Mouse (Mus musculus): Measurements from ENCODE around the gene Fbxo6. TPM values are rescaled to one million over a fixed set of nuclear protein-coding genes. Genes with fewer than 3 reads are reported as not detected.

The Fbxo6 gene
- polyA plus RNA-seq, 1 experiment = 2.7 TPM

DNA sequence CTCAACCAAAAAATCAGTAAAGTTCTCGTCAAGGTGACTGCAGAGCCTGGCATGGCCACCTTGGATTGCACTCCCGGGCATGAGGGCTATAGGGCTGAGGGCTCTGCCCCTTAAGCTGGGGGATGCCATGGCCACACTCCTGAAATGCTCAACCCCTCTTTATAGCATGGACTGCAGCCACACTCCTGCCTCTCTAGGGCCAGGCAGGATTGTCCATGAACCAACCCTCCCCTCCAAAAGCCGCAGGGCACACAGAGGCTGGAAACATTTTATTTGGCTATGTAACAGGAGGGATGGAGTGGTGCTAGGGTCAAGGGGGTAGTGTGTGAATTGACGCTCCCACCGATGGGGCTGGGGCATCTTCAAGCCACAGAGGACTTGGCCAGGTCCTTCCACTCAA, 607 bp upstream of the Fbxo6 start:
- Histone ChIP-seq H3K27me3 (ENCODE audit: control insufficient read depth) (0 out of 2 replicates have a peak, but pooled peaks cover 2% of the 10 kb centered on the region), H3K4me3 (replicated peaks) (peak overlapping the region; percentile 81), H3K4me1 (ENCODE audit: control insufficient read depth) (peaks cover 50% of the 10 kb centered on the region), H3K9me3 (ENCODE audit: control insufficient read depth, low read length) (no peaks in the 10 kb centered on the region), H3K36me3 (ENCODE audit: control insufficient read depth) (peaks cover 19% of the 10 kb centered on the region)
- TF ChIP-seq TAL1 (IDR thresholded peaks at IDR 0.05; ENCODE audit: low read length) = no peak
- TF ChIP-seq GATA1 (IDR thresholded peaks at IDR 0.05; ENCODE audit: low read length) = no peak

DNA sequence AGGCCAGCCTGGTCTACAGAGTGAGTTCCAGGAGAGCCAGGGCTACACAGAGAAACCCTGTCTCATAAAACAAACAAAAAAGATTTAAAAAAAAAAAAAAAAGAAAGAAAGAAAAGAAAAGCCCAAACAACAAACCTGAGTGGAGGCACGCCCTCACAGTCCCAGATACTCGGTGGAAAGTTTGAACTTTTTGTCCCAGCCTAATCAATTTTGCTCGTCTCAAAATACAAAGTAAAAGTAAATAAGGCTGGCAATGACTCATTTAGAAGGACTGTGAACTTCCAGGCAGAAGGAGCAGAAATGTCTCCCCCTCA, 1.0 kb downstream of the Fbxo6 start:
- H3K4me3 ChIP-seq (replicated peaks) = peak overlapping the region; percentile 81
- no peaks in the 10 kb centered on the region for H3K9me3 ChIP-seq (ENCODE audit: control insufficient read depth, low read length)
- peaks cover 52% of the 10 kb centered on the region for H3K4me1 ChIP-seq (ENCODE audit: control insufficient read depth)
- 0 out of 2 replicates have a peak, but pooled peaks cover under 1% of the 10 kb centered on the region for H3K27me3 ChIP-seq (ENCODE audit: control insufficient read depth)
- peaks cover 35% of the 10 kb centered on the region for H3K36me3 ChIP-seq (ENCODE audit: control insufficient read depth)
- TF ChIP-seq GATA1 (IDR thresholded peaks at IDR 0.05; ENCODE audit: low read length) (no peak), TAL1 (IDR thresholded peaks at IDR 0.05; ENCODE audit: low read length) (no peak)

DNA sequence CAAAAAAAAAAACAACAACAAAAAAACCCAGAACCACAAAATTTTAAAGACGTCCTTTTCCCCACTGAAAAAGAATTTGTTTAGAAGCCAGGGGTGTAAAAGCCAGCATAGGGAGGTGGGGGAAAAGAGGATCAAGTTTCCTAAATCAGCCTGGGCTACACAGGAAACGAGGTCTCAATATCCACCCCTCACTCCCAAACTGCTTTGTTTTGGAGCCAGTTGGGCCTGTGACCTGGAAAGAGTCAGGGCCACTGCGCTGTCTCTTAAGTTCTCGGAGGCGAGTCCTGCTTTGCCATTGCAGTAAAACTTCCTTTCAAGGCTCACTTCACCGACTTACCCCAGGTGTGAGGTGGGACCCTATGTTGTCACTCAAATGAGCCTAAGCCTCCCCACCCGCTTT, 1.7 kb downstream of the Fbxo6 start:
- peaks cover 42% of the 10 kb centered on the region for H3K36me3 ChIP-seq (ENCODE audit: control insufficient read depth)
- no peaks in the 10 kb centered on the region for H3K27me3 ChIP-seq (ENCODE audit: control insufficient read depth)
- H3K9me3 ChIP-seq (ENCODE audit: control insufficient read depth, low read length) = no peaks in the 10 kb centered on the region
- no peak for TF ChIP-seq GATA1 (IDR thresholded peaks at IDR 0.05; ENCODE audit: low read length)
- H3K4me1 ChIP-seq (ENCODE audit: control insufficient read depth) = peaks cover 52% of the 10 kb centered on the region
- peak overlapping the region; percentile 38 for H3K4me3 ChIP-seq (replicated peaks)

DNA sequence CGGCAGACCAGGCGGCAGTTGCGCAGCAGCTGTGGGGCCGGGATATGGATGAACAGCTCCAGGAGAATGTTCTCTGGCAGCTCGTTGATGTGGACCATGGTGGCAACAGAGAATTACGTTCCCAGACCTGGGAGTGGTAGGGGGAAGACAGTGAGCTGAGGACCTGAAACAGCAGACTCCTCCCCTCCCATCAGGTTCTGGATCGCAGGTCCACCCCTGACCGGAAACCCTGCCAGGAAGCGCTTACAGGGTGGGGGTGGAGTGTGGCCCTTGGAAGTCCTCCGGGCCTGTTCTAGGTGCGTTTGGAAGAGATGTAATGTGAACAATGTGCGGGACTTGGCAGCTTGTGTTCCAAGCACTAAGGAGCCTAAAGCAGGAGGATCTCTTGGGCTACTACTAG, 2.4 kb downstream of the Fbxo6 start:
- TF ChIP-seq GATA1 (IDR thresholded peaks at IDR 0.05; ENCODE audit: low read length) = no peak
- no peak for TF ChIP-seq TAL1 (IDR thresholded peaks at IDR 0.05; ENCODE audit: low read length)
- no peaks in the 10 kb centered on the region for H3K27me3 ChIP-seq (ENCODE audit: control insufficient read depth)
- H3K4me1 ChIP-seq (ENCODE audit: control insufficient read depth) = peaks cover 52% of the 10 kb centered on the region
- no peaks in the 10 kb centered on the region for H3K9me3 ChIP-seq (ENCODE audit: control insufficient read depth, low read length)
- no peak overlapping the region for H3K4me3 ChIP-seq (replicated peaks)
- peaks cover 49% of the 10 kb centered on the region for H3K36me3 ChIP-seq (ENCODE audit: control insufficient read depth)

DNA sequence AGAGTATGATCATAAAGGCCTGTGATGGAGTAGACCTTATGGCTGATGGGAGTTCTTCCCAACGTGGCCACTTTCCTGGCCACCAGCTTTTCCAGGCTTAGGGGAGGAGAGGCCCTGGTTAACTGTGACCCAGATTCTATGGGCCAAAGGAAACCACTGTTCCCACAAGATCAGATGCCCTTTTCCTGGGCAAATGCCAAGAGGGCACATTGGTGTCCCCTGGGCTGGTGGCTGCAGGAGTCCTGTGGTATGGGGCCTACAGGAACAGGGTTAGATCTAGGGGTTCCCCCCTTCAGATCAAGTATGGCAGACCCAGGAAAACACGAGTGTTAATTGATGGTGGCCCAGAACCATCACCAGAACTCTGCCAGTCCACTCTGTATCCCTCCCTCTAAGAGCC, 4.2 kb downstream of the Fbxo6 start:
- Histone ChIP-seq H3K9me3 (ENCODE audit: control insufficient read depth, low read length) (no peaks in the 10 kb centered on the region), H3K36me3 (ENCODE audit: control insufficient read depth) (peaks cover 62% of the 10 kb centered on the region), H3K27me3 (ENCODE audit: control insufficient read depth) (no peaks in the 10 kb centered on the region), H3K4me1 (ENCODE audit: control insufficient read depth) (peaks cover 53% of the 10 kb centered on the region), H3K4me3 (replicated peaks) (no peak overlapping the region)
- TF ChIP-seq TAL1 (IDR thresholded peaks at IDR 0.05; ENCODE audit: low read length) = no peak
- TF ChIP-seq GATA1 (IDR thresholded peaks at IDR 0.05; ENCODE audit: low read length) = no peak

DNA sequence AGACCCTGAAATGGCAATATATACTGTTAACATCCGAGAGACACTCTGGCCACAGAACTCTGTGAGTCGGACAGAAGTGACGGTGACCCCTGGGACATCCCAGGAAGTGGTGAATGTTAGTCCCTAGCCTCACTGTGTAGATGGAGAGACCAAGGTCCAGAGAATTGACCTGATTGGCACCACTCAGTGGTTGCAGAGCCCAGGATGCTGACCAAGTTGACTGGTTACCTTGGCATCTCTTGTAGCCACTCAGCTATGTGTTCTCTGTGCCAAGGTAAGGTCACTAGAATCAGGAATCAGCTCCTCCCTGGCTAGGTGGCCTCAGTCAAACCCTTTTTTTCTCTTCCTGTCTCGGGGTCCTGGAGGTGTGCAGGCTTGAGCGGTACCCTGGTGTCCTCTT, 8.2 kb downstream of the Fbxo6 start:
- Histone ChIP-seq H3K4me3 (replicated peaks) (no peak overlapping the region), H3K4me1 (ENCODE audit: control insufficient read depth) (peaks cover 36% of the 10 kb centered on the region), H3K9me3 (ENCODE audit: control insufficient read depth, low read length) (no peaks in the 10 kb centered on the region), H3K27me3 (ENCODE audit: control insufficient read depth) (peaks cover 8% of the 10 kb centered on the region), H3K36me3 (ENCODE audit: control insufficient read depth) (peaks cover 53% of the 10 kb centered on the region)
- TF ChIP-seq TAL1 (IDR thresholded peaks at IDR 0.05; ENCODE audit: low read length) (no peak), GATA1 (IDR thresholded peaks at IDR 0.05; ENCODE audit: low read length) (no peak)

DNA sequence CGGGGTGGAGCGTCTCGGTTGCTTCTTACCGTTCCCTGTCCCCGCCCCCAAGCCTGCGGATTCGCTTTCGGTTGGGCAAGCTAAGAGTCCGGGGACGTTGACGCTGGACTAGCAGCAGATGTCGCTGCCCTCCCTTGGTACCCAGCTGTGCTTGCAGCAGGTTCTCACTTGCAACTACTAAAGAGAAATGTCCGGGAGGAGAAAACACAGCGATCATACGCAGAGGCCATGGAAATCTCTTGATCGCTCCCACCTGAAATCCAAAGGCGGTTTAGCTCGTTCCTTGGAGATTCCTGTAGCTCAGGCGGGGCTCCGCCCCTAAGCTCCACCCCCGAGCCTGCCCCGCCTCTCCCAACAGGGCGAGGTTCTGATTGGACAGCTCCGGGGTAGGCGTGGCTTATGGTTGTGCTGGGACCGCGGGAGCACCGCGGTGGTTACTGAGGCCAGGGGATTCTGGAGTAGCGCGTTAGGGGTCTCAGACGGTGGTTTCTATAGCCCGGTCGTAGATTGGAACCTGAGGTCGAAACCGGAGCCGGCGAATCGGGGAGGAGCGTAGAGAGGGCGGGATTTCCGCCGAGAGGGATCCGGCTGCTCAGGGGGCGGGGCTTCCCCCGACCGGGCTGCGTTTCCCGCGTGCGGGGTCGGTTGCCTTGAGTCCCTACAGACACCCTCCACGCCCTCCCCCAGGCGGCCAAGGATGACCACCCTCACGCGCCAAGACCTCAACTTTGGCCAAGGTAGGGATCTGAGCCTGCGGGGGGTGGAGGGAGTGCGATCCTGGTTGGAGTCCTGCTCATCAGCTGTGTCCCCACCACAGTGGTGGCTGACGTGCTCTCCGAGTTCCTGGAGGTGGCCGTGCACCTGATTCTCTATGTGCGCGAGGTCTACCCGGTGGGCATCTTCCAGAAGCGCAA, 11.6 kb downstream of the Fbxo6 start:
- peaks cover 28% of the 10 kb centered on the region for H3K27me3 ChIP-seq (ENCODE audit: control insufficient read depth)
- H3K36me3 ChIP-seq (ENCODE audit: control insufficient read depth) = peaks cover 21% of the 10 kb centered on the region
- no peaks in the 10 kb centered on the region for H3K9me3 ChIP-seq (ENCODE audit: control insufficient read depth, low read length)
- TF ChIP-seq TAL1 (IDR thresholded peaks at IDR 0.05; ENCODE audit: low read length) (no peak), GATA1 (IDR thresholded peaks at IDR 0.05; ENCODE audit: low read length) (no peak)
- peaks cover 24% of the 10 kb centered on the region for H3K4me1 ChIP-seq (ENCODE audit: control insufficient read depth)
- H3K4me3 ChIP-seq (replicated peaks) = peak overlapping the region; percentile 73

DNA sequence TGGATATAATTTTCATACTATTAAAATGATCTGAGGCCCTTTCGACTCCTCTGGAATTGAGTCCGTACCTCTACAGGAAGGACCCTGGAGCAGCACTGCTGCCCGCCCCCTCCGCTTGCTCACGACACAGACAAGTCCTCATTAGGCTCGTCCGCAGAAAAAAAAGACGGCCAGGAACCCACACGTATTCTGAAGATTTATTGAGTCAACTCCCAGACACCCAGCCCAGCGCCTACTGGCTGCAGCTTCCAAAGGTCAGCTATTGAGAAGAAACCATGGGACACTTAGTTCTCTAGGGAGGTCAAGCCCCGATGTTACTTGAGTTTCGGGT, 12.2 kb downstream of the Fbxo6 start:
- TF ChIP-seq GATA1 (IDR thresholded peaks at IDR 0.05; ENCODE audit: low read length) (no peak), TAL1 (IDR thresholded peaks at IDR 0.05; ENCODE audit: low read length) (no peak)
- Histone ChIP-seq H3K27me3 (ENCODE audit: control insufficient read depth) (peaks cover 32% of the 10 kb centered on the region), H3K4me3 (replicated peaks) (peak overlapping the region; percentile 73), H3K9me3 (ENCODE audit: control insufficient read depth, low read length) (no peaks in the 10 kb centered on the region), H3K36me3 (ENCODE audit: control insufficient read depth) (peaks cover 15% of the 10 kb centered on the region), H3K4me1 (ENCODE audit: control insufficient read depth) (peaks cover 24% of the 10 kb centered on the region)

DNA sequence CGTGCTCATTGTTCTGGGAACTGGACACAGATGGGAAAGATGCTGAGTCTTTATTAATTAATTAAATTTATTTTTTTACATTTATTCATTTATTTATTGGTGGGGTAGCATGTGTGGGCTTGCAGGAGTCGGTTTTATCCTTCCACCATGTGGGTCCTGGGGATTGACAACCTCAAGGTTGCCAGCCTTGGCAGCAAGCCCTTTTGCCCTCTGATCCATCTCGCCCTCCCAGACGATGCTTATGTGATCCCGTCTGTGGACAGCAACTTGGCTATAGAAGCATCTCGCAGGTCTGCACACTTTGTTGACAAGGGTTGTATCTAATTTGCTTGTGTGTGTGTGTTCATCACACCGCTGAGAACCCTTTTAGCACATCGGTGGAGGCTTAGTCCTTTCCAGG, 14.4 kb downstream of the Fbxo6 start:
- Histone ChIP-seq H3K27me3 (ENCODE audit: control insufficient read depth) (peaks cover 40% of the 10 kb centered on the region), H3K9me3 (ENCODE audit: control insufficient read depth, low read length) (no peaks in the 10 kb centered on the region), H3K4me3 (replicated peaks) (no peak overlapping the region), H3K36me3 (ENCODE audit: control insufficient read depth) (no peaks in the 10 kb centered on the region), H3K4me1 (ENCODE audit: control insufficient read depth) (peaks cover 19% of the 10 kb centered on the region)
- TF ChIP-seq TAL1 (IDR thresholded peaks at IDR 0.05; ENCODE audit: low read length) = no peak
- TF ChIP-seq GATA1 (IDR thresholded peaks at IDR 0.05; ENCODE audit: low read length) = no peak

DNA sequence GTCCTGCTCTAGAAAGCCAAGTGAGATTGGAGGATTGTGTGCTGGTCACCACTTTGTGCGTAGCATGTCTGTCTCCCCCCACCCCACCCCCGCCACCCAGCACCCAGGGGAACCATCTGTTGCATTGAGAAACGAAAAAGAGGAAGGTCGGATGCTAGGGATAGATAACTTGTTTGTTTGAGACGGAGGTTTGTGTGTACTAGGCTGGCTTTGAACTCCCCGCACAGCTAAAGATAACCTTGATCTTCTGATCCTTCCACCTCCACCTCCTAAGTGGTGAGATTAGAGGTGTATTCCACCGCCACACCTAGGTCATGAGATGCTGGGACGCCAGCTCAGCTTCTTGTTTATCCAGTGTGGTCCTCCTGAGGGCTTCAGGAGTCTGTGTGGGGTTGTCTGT, 17.0 kb downstream of the Fbxo6 start:
- no peak overlapping the region for H3K4me3 ChIP-seq (replicated peaks)
- no peaks in the 10 kb centered on the region for H3K36me3 ChIP-seq (ENCODE audit: control insufficient read depth)
- no peak for TF ChIP-seq TAL1 (IDR thresholded peaks at IDR 0.05; ENCODE audit: low read length)
- H3K9me3 ChIP-seq (ENCODE audit: control insufficient read depth, low read length) = no peaks in the 10 kb centered on the region
- peaks cover 65% of the 10 kb centered on the region for H3K27me3 ChIP-seq (ENCODE audit: control insufficient read depth)
- peaks cover 13% of the 10 kb centered on the region for H3K4me1 ChIP-seq (ENCODE audit: control insufficient read depth)

Measured in erythroblast, embryonic 14.5 days (primary cell).